Mouse (Mus musculus) olfactory bulb, adult 2 months (tissue): ENCODE measurements around the gene Orm3. TPM values are rescaled to one million over a fixed set of nuclear protein-coding genes. Genes with fewer than 3 reads are reported as not detected.
"Not testable (repeated sequence)": the region's sequence is repeated elsewhere in the genome, so short reads cannot be mapped to it uniquely, and the experiment has no call there.

ENCODE experiments used
- H3K27ac ChIP-seq: fragments of 200-500 bp; 2 replicates; pipeline ENCODE4 v1.5.1; 2012; ENCODE audit warnings: low read depth, low read length; ENCODE audit not compliant: insufficient read depth
- H3K4me1 ChIP-seq: fragments of 200-500 bp; 2 replicates; pipeline ENCODE4 v1.6.1; 2012; ENCODE audit warnings: low read length; ENCODE audit not compliant: control insufficient read depth, insufficient read depth
- H3K4me3 ChIP-seq: fragments of 200-500 bp; 2 replicates; pipeline ENCODE4 v1.5.1; 2012; ENCODE audit warnings: mild to moderate bottlenecking, low read depth, low read length, moderate library complexity; ENCODE audit not compliant: insufficient read depth
- CTCF ChIP-seq: fragments of 200-500 bp; IDR thresholded peaks from 2 replicates; pipeline ENCODE4 v1.5.1; 2012; ENCODE audit warnings: low read depth, mild to moderate bottlenecking, low read length, moderate library complexity; ENCODE audit not compliant: insufficient read depth
- POLR2A ChIP-seq: fragments of 200-500 bp; IDR thresholded peaks from 2 replicates; pipeline ENCODE4 v1.6.1; 2012; ENCODE audit warnings: mild to moderate bottlenecking, low read depth, low read length, moderate library complexity; ENCODE audit not compliant: insufficient read depth
- WGBS: fragments of 180-500 bp; shearing (Covaris S2); methylation state at CpG from one replicate; pipeline ENCODE4 v1.1.7; 2018; 5-methylcytosine and 5-hydroxymethylcytosine counted together
- polyA plus RNA-seq: library from polyadenylated mRNA; stranded (reverse); fragments of >200 nt; gene quantifications from 2 replicates; pipeline ENCODE4 v1.2.4, GENCODE M21; 2012; ENCODE audit warnings: low replicate concordance; ENCODE audit not compliant: missing spikeins, insufficient read depth, insufficient read length

Gene Orm3
- polyA plus RNA-seq = not detected in 2 replicates

- no peak within 1 kb of the TSS for H3K4me3 ChIP-seq
- H3K4me1 ChIP-seq = peaks cover 8% of the 10 kb centered on the region; the same call in 1 of the 2 replicates
- TF ChIP-seq CTCF (no peak), POLR2A (no peak)
- WGBS = 83% methylated on average over 4 of the region's 4 CpGs
- H3K27ac ChIP-seq = no peak within 1 kb of the TSS
Observed at GRCm38 (mm10) chr4:63355877-63356665, at the start of gene Orm3. Orm3 (plus strand) TSS chr4:63356162.

- H3K4me1 ChIP-seq = peaks cover 6% of the 10 kb centered on the region; the same call in 1 of the 2 replicates
- 41% methylated on average over 21 of the region's 21 CpGs for WGBS
- no peak overlapping the region for H3K4me3 ChIP-seq
- TF ChIP-seq POLR2A = no peak
- TF ChIP-seq CTCF = peak; percentile 85
- H3K27ac ChIP-seq = no peak overlapping the region
Observed at GRCm38 (mm10) chr4:63307175-63308062, 48.5 kb upstream of the Orm3 start.

- WGBS = 74% methylated on average over 3 of the region's 3 CpGs
- TF ChIP-seq CTCF (no peak), POLR2A (no peak)
- Histone ChIP-seq H3K27ac (no peak overlapping the region), H3K4me1 (peaks cover 3% of the 10 kb centered on the region; the same call in 1 of the 2 replicates), H3K4me3 (no peak overlapping the region)
Observed at GRCm38 (mm10) chr4:63308316-63308715, 47.6 kb upstream of the Orm3 start.

GRCm38 (mm10) chr4:63310247-63310855 lies 45.6 kb upstream of the Orm3 start:
- no peak for TF ChIP-seq POLR2A
- no peak for TF ChIP-seq CTCF
- Histone ChIP-seq H3K4me3 (no peak overlapping the region), H3K4me1 (peaks cover 3% of the 10 kb centered on the region; the same call in 1 of the 2 replicates), H3K27ac (no peak overlapping the region)
- 75% methylated on average over 10 of the region's 10 CpGs for WGBS

GRCm38 (mm10) chr4:63311426-63311825 lies 44.5 kb upstream of the Orm3 start:
- TF ChIP-seq CTCF = no peak
- no peak for TF ChIP-seq POLR2A
- Histone ChIP-seq H3K27ac (no peak overlapping the region), H3K4me3 (no peak overlapping the region), H3K4me1 (peaks cover 9% of the 10 kb centered on the region)
- 74% methylated on average over 7 of the region's 7 CpGs for WGBS

- Histone ChIP-seq H3K4me1 (peaks cover 9% of the 10 kb centered on the region), H3K27ac (no peak overlapping the region), H3K4me3 (no peak overlapping the region)
- TF ChIP-seq CTCF (no peak), POLR2A (no peak)
- WGBS = 88% methylated on average over 5 of the region's 5 CpGs
Observed at GRCm38 (mm10) chr4:63314063-63314462, 41.9 kb upstream of the Orm3 start.

GRCm38 (mm10) chr4:63316076-63316746 lies 39.8 kb upstream of the Orm3 start:
- 46% methylated on average over 9 of the region's 9 CpGs for WGBS
- no peak overlapping the region for H3K4me3 ChIP-seq
- TF ChIP-seq CTCF = no peak
- no peak for TF ChIP-seq POLR2A
- H3K4me1 ChIP-seq = peaks cover 6% of the 10 kb centered on the region
- no peak overlapping the region for H3K27ac ChIP-seq

- not testable (repeated sequence) for H3K27ac ChIP-seq, H3K4me3 ChIP-seq
- 27% methylated on average over 3 of the region's 3 CpGs for WGBS
- peaks cover 19% of the 10 kb centered on the region for H3K4me1 ChIP-seq
Observed at GRCm38 (mm10) chr4:63319566-63319965, 36.4 kb upstream of the Orm3 start.
